Mouse (Mus musculus) olfactory bulb, adult 2 months (tissue): ENCODE measurements around the gene 3830406C13Rik.

Source experiments
- CTCF ChIP-seq: fragments of 200-500 bp; IDR thresholded peaks from 2 replicates; pipeline ENCODE4 v1.5.1; 2012; ENCODE audit warnings: low read depth, mild to moderate bottlenecking, low read length, moderate library complexity; ENCODE audit not compliant: insufficient read depth
- POLR2A ChIP-seq: fragments of 200-500 bp; IDR thresholded peaks from 2 replicates; pipeline ENCODE4 v1.6.1; 2012; ENCODE audit warnings: mild to moderate bottlenecking, low read depth, low read length, moderate library complexity; ENCODE audit not compliant: insufficient read depth

GRCm38 (mm10) chr14:12337998-12338809, 54.2 kb downstream of the 3830406C13Rik start:
- TF ChIP-seq CTCF = no peak
- no peak for TF ChIP-seq POLR2A
